In genomic region chr7:28959505-28960045, GRCm38 (mm10) we compare ENCODE assay signal across 8 mouse cellular contexts. TPM values are rescaled to one million over a fixed set of nuclear protein-coding genes. Genes with fewer than 3 reads are reported as not detected.
DNase-seq lines count a peak whose midpoint lies in the region; ATAC-seq and TF ChIP-seq lines count a peak whose summit lies in the region.

No protein-coding gene starts in this region.

- H3K4me1 ChIP-seq in forebrain, postnatal 0 days (ENCODE audit: insufficient read depth): peaks cover 15% of the 10 kb centered on the region
- H3K4me1 ChIP-seq in stomach, embryonic 15.5 days: peaks cover 54% of the 10 kb centered on the region

- TF ChIP-seq CTCF in left cerebral cortex, adult 2 months (IDR thresholded peaks at IDR 0.05): no peak
- TF ChIP-seq CTCF in forebrain, postnatal 0 days (IDR thresholded peaks at IDR 0.05; ENCODE audit: low read depth): no peak

- peak overlapping the region; percentile 78 for H3K4me2 ChIP-seq in forebrain, postnatal 0 days (ENCODE audit: low read depth)
- H3K4me2 ChIP-seq in stomach, embryonic 15.5 days: peak overlapping the region; percentile 69

- H3K27ac ChIP-seq in left cerebral cortex, adult 2 months: peak overlapping the region; percentile 40; the same call in 1 of the 2 replicates
- no peak overlapping the region for H3K27ac ChIP-seq in forebrain, postnatal 0 days (ENCODE audit: low read depth, low read length)
- peak overlapping the region; percentile 88 for H3K27ac ChIP-seq in stomach, embryonic 15.5 days

- no peak overlapping the region for H3K9ac ChIP-seq in forebrain, postnatal 0 days
- H3K9ac ChIP-seq in stomach, embryonic 15.5 days: peak overlapping the region; percentile 90; the same call in 1 of the 2 replicates

- intact Hi-C loops in left cerebral cortex, adult 2 months (cut with DNase I): loop anchor here (1.0 to 5.0 kb wide), 4 partner anchors 37 to 162 kb away; partner anchors contain the start of gene Ech1
- intact Hi-C loops in left cerebral cortex, postnatal 14 days (cut with DNase I): loop anchor here (5.0 kb wide), 2 partner anchors 37 to 57 kb away; no protein-coding TSS in a partner anchor

- 45% methylated on average over 6 of the region's 6 CpGs for WGBS in forebrain, postnatal 0 days
- 12% methylated on average over 6 of the region's 6 CpGs for WGBS in stomach, embryonic 15.5 days

- no peaks in the 10 kb centered on the region for H3K27me3 ChIP-seq in forebrain, postnatal 0 days (ENCODE audit: insufficient read depth, low read length)
- H3K27me3 ChIP-seq in stomach, embryonic 15.5 days (replicated peaks): no peaks in the 10 kb centered on the region

- no peaks in the 10 kb centered on the region for H3K36me3 ChIP-seq in forebrain, postnatal 0 days (ENCODE audit: insufficient read depth)
- H3K36me3 ChIP-seq in stomach, embryonic 15.5 days: no peaks in the 10 kb centered on the region

- no peak for ATAC-seq in forebrain, postnatal 0 days
- peak; percentile 17 for ATAC-seq in stomach, embryonic 15.5 days (ENCODE audit: insufficient read depth, low FRiP score, low read depth)
- ATAC-seq in granulocyte monocyte progenitor cell, adult 5-6 weeks (replicated peaks; ENCODE audit: poor library complexity, severe bottlenecking): no peak

- DNase-seq in left cerebral cortex, adult 2 months (ENCODE audit: extremely low spot score in 1 of 2, low spot score in 2 of 2): no peak
- DNase-seq in left cerebral cortex, postnatal 14 days (ENCODE audit: low spot score in 2 of 2): no peak
- no peak for DNase-seq in forebrain, postnatal 0 days
- peak; percentile 71 to 80 for DNase-seq in lung, adult 18-20 months
- DNase-seq in retina, embryonic 14.5 days (ENCODE audit: low spot score): no peak
- DNase-seq in embryo, embryonic 10 days (ENCODE audit: low spot score): no peak

- no peaks in the 10 kb centered on the region for H3K9me3 ChIP-seq in forebrain, postnatal 0 days (ENCODE audit: low read length)
- no peaks in the 10 kb centered on the region for H3K9me3 ChIP-seq in stomach, embryonic 15.5 days

- H3K4me3 ChIP-seq in left cerebral cortex, adult 2 months: peak overlapping the region; percentile 100
- no peak overlapping the region; the same call in 1 of the 2 replicates for H3K4me3 ChIP-seq in forebrain, postnatal 0 days (ENCODE audit: low read depth, low read length)
- H3K4me3 ChIP-seq in stomach, embryonic 15.5 days (replicated peaks): peak overlapping the region; percentile 82

RNA-seq across cellular contexts. Expression of gene Actn4, which starts 2.6 kb away (rescaled TPM):
- 100 to 1,000 TPM; 196 to 199 TPM for total RNA-seq in left cerebral cortex, adult 2 months (2021)
- 100 to 1,000 TPM; 177 to 205 TPM for total RNA-seq in left cerebral cortex, postnatal 14 days (2021)
- 45.1 and 71.2 TPM in 2 replicates for total RNA-seq in forebrain, postnatal 0 days (2014; rRNA removed)
- 96.0 and 103 TPM in 2 replicates for polyA plus RNA-seq in forebrain, postnatal 0 days (2015; fragmentation: Nextera tagmentation; extraction: Ambion mirVana)
- polyA plus RNA-seq in stomach, embryonic 15.5 days (2015; fragmentation: Nextera tagmentation; extraction: Ambion mirVana): 319 and 341 TPM in 2 replicates
- total RNA-seq in granulocyte monocyte progenitor cell, adult 5-6 weeks (2014; fragmentation: Nextera tagmentation): 85.8 and 94.3 TPM in 2 replicates
- total RNA-seq in granulocyte monocyte progenitor cell, adult 5-6 weeks (2017): 40.2 and 47.1 TPM in 2 replicates

RNA-seq across cellular contexts. Expression of gene Eif3k, which starts 22.1 kb away (rescaled TPM):
- total RNA-seq in left cerebral cortex, adult 2 months (2021): 100 to 1,000 TPM; 179 to 192 TPM
- 100 to 1,000 TPM; 163 to 174 TPM for total RNA-seq in left cerebral cortex, postnatal 14 days (2021)
- total RNA-seq in forebrain, postnatal 0 days (2014; rRNA removed): 360 and 399 TPM in 2 replicates
- 318 and 368 TPM in 2 replicates for polyA plus RNA-seq in forebrain, postnatal 0 days (2015; fragmentation: Nextera tagmentation; extraction: Ambion mirVana)
- 370 and 373 TPM in 2 replicates for polyA plus RNA-seq in stomach, embryonic 15.5 days (2015; fragmentation: Nextera tagmentation; extraction: Ambion mirVana)
- total RNA-seq in granulocyte monocyte progenitor cell, adult 5-6 weeks (2014; fragmentation: Nextera tagmentation): 474 TPM in 2 replicates
- 400 and 462 TPM in 2 replicates for total RNA-seq in granulocyte monocyte progenitor cell, adult 5-6 weeks (2017)

RNA-seq across cellular contexts. Expression of gene Map4k1, which starts 22.3 kb away (rescaled TPM):
- 1 to 10 TPM; 1.8 to 2.3 TPM for total RNA-seq in left cerebral cortex, adult 2 months (2021)
- 1 to 10 TPM; 2.0 to 3.7 TPM for total RNA-seq in left cerebral cortex, postnatal 14 days (2021)
- 3.6 and 8.9 TPM in 2 replicates for total RNA-seq in forebrain, postnatal 0 days (2014; rRNA removed)
- 18.8 and 18.9 TPM in 2 replicates for polyA plus RNA-seq in forebrain, postnatal 0 days (2015; fragmentation: Nextera tagmentation; extraction: Ambion mirVana)
- polyA plus RNA-seq in stomach, embryonic 15.5 days (2015; fragmentation: Nextera tagmentation; extraction: Ambion mirVana): 7.8 and 9.3 TPM in 2 replicates
- total RNA-seq in granulocyte monocyte progenitor cell, adult 5-6 weeks (2014; fragmentation: Nextera tagmentation): 46.1 and 62.3 TPM in 2 replicates
- 42.4 and 48.7 TPM in 2 replicates for total RNA-seq in granulocyte monocyte progenitor cell, adult 5-6 weeks (2017)

Comparison
In these comparisons a context has a peak if more than half of its experiments do, and no peak if none do; other contexts are left out.
1. DNase-seq: peak in lung, adult 18-20 months (2 of 2); none in left cerebral cortex, adult 2 months (0 of 2), left cerebral cortex, postnatal 14 days (0 of 2), forebrain, postnatal 0 days (single experiment), retina, embryonic 14.5 days (single experiment) and embryo, embryonic 10 days (single experiment).